22 mouse cellular contexts compared by ENCODE assay signal in genomic region chr6:38149483-38149882, GRCm38 (mm10). TPM values are rescaled to one million over a fixed set of nuclear protein-coding genes. Genes with fewer than 3 reads are reported as not detected.
"Had no signal": no experiment of that assay in that cellular context is flagged by ENCODE, and none has a peak within 500 bp of the region (broad histone marks: within the 10 kb centered on the region; RNA-seq: fewer than 3 reads in every experiment).

No protein-coding gene starts in this region.

- H3K4me1 ChIP-seq: neural tube, embryonic 15.5 days had no signal

- H3K4me3 ChIP-seq: neural tube, embryonic 12.5 days; neural tube, embryonic 13.5 days; neural tube, embryonic 15.5 days; stomach, embryonic 15.5 days had no signal

- H3K27me3 ChIP-seq: neural tube, embryonic 12.5 days; neural tube, embryonic 13.5 days; neural tube, embryonic 15.5 days; stomach, embryonic 15.5 days had no signal

- H3K9me3 ChIP-seq: neural tube, embryonic 12.5 days; neural tube, embryonic 13.5 days; neural tube, embryonic 15.5 days; stomach, embryonic 15.5 days had no signal

- H3K27ac ChIP-seq: neural tube, embryonic 12.5 days; neural tube, embryonic 13.5 days; neural tube, embryonic 15.5 days; stomach, embryonic 15.5 days; stomach, postnatal 0 days had no signal

- DNase-seq: right cerebral cortex, adult 18-20 months; right cerebral cortex, postnatal 14 days; right cerebral cortex, postnatal 25 days; right cerebral cortex, postnatal 4 days; spleen, adult 18-20 months; thymus, adult 18-20 months; thymus, adult 2 months; thymus, postnatal 14 days; thymus, postnatal 25 days; thymus, postnatal 36 days; thymus, postnatal 4 days had no signal

- H3K4me2 ChIP-seq: neural tube, embryonic 12.5 days; neural tube, embryonic 13.5 days; neural tube, embryonic 15.5 days; stomach, embryonic 15.5 days had no signal

- H3K9ac ChIP-seq: neural tube, embryonic 12.5 days; neural tube, embryonic 13.5 days; neural tube, embryonic 15.5 days; stomach, embryonic 15.5 days had no signal

RNA-seq across cellular contexts. Expression of gene Atp6v0a4, which starts 25.1 kb away (rescaled TPM):
- total RNA-seq: neutrophil, adult 5-6 weeks had no signal
- polyA plus RNA-seq: small intestine, adult 2 months had no signal

RNA-seq across cellular contexts. Expression of gene Tmem213, which starts 40.4 kb away (rescaled TPM):
- total RNA-seq: neutrophil, adult 5-6 weeks had no signal
- polyA plus RNA-seq: neural tube, embryonic 12.5 days; neural tube, embryonic 13.5 days; neural tube, embryonic 14.5 days; neural tube, embryonic 15.5 days; small intestine, adult 2 months; spleen, adult 2 months; testis, adult 2 months; urinary bladder, adult 2 months had no signal
